Mouse (Mus musculus) embryonic facial prominence, embryonic 12.5 days (tissue): ENCODE results near the gene Il25. TPM values are rescaled to one million over a fixed set of nuclear protein-coding genes. Genes with fewer than 3 reads are reported as not detected.

Experiments
- ATAC-seq: fragments of 200-750 bp; cut with Nextera tagmentation; 2 replicates; pipeline ENCODE4 v1.8.0; 2017; ENCODE audit not compliant: insufficient number of reproducible peaks, insufficient read depth, low FRiP score, low TSS enrichment
- H3K27ac ChIP-seq: fragments of 300-500 bp; sonication (generic); 2 replicates; pipeline ENCODE4 v1.5.1; 2016; ENCODE audit warnings: mild to moderate bottlenecking
- H3K27me3 ChIP-seq: fragments of 300-500 bp; sonication (generic); 2 replicates; pipeline ENCODE4 v1.6.1; 2016; ENCODE audit warnings: mild to moderate bottlenecking, moderate library complexity
- H3K36me3 ChIP-seq: fragments of 300-500 bp; sonication (generic); 2 replicates; pipeline ENCODE4 v1.6.1; 2016; ENCODE audit warnings: mild to moderate bottlenecking
- H3K4me1 ChIP-seq: fragments of 300-500 bp; sonication (generic); 2 replicates; pipeline ENCODE4 v1.6.1; 2016
- H3K4me2 ChIP-seq: fragments of 300-500 bp; sonication (generic); replicated peaks from 2 replicates; pipeline ENCODE4 v1.6.1; 2016; ENCODE audit warnings: mild to moderate bottlenecking, moderate library complexity
- H3K4me3 ChIP-seq: fragments of 300-500 bp; sonication (generic); 2 replicates; pipeline ENCODE4 v1.5.1; 2016; ENCODE audit warnings: mild to moderate bottlenecking
- H3K9ac ChIP-seq: fragments of 300-500 bp; sonication (generic); 2 replicates; pipeline ENCODE4 v1.6.1; 2016; ENCODE audit warnings: mild to moderate bottlenecking, moderate library complexity
- H3K9me3 ChIP-seq: fragments of 300-500 bp; sonication (generic); 2 replicates; pipeline ENCODE4 v1.6.1; 2016; ENCODE audit warnings: mild to moderate bottlenecking, moderate library complexity
- WGBS: fragments of 180-500 bp; shearing (Covaris S2); methylation state at CpG from one replicate; pipeline ENCODE4 v1.1.7; 2016; 5-methylcytosine and 5-hydroxymethylcytosine counted together
- microRNA counts: library from miRNA; unstranded; fragments of <30 nt; microRNA quantifications from one replicate; lab custom pipeline; 2017
- microRNA-seq: library from miRNA; unstranded; fragments of <30 nt; microRNA quantifications from one replicate; pipeline ENCODE4, GENCODE M21; 2017
- polyA plus RNA-seq: library from polyadenylated mRNA; unstranded; fragments of >200 nt; fragmentation: Nextera tagmentation; extraction: Ambion mirVana; gene quantifications from 2 replicates; pipeline ENCODE4 v1.2.1, GENCODE M21; 2016

Gene Il25
- polyA plus RNA-seq, 1 experiment from 2014 or later = 0.15 TPM

GRCm38 (mm10) chr14:54976633-54977032 is 44.1 kb downstream of the Il25 start, which contains the start of gene Gm17428:
Gene Gm17428 (plus strand): TSS chr14:54976933.
- Histone ChIP-seq H3K27me3 (no peaks in the 10 kb centered on the region), H3K36me3 (no peaks in the 10 kb centered on the region), H3K4me1 (no peaks in the 10 kb centered on the region), H3K4me3 (no peak within 1 kb of the TSS), H3K4me2 (no peak within 1 kb of the TSS), H3K9ac (no peak within 1 kb of the TSS), H3K27ac (no peak within 1 kb of the TSS), H3K9me3 (no peaks in the 10 kb centered on the region)
- 73% methylated on average over 1 of the region's 1 CpGs for WGBS
- no peak for ATAC-seq

GRCm38 (mm10) chr14:54978664-54979063 is 46.2 kb downstream of the Il25 start:
- H3K4me2 ChIP-seq = no peak overlapping the region
- 85% methylated on average over 8 of the region's 8 CpGs for WGBS
- H3K4me3 ChIP-seq = no peak overlapping the region
- no peaks in the 10 kb centered on the region for H3K36me3 ChIP-seq
- H3K9me3 ChIP-seq = no peaks in the 10 kb centered on the region
- no peaks in the 10 kb centered on the region for H3K4me1 ChIP-seq
- ATAC-seq = no peak
- H3K9ac ChIP-seq = no peak overlapping the region
- no peak overlapping the region for H3K27ac ChIP-seq
- H3K27me3 ChIP-seq = no peaks in the 10 kb centered on the region

- H3K4me1 ChIP-seq = no peaks in the 10 kb centered on the region
- no peaks in the 10 kb centered on the region for H3K36me3 ChIP-seq
- no peak overlapping the region for H3K4me2 ChIP-seq
- H3K27ac ChIP-seq = no peak overlapping the region
- 0 out of 2 replicates have a peak, but pooled peaks cover 4% of the 10 kb centered on the region for H3K27me3 ChIP-seq
- H3K9me3 ChIP-seq = no peaks in the 10 kb centered on the region
- no peak overlapping the region for H3K9ac ChIP-seq
- no peak for ATAC-seq
- WGBS = 95% methylated on average over 7 of the region's 7 CpGs
- no peak overlapping the region for H3K4me3 ChIP-seq
Measured at GRCm38 (mm10) chr14:54981934-54982333, 49.4 kb downstream of the Il25 start.

MicroRNAs within 50 kb of the gene (microRNA counts, 519-probe panel; counts per million panel counts)
- microRNA mmu-miR-208a (lab: Ali Mortazavi, UCI) (460 counts per million, percentile 65 among the panel's probes with 10 or more counts), microRNA mmu-miR-208b (lab: Ali Mortazavi, UCI) (460 counts per million, percentile 65 among the panel's probes with 10 or more counts)

Small RNA genes lying within 50 kb of the gene (microRNA-seq; reads per million reads assigned to microRNA genes)
- 7.4 reads per million, percentile 23 among the genes with 10 or more reads in this experiment for gene Mir208a
- 48.4 reads per million, percentile 43 among the genes with 10 or more reads in this experiment for gene Mir208b

Other genes with a start within 250 kb of the Il25 start
- gene 1700123O20Rik, start 246.5 kb upstream of the Il25 start, polyA plus RNA-seq = 94.4 and 106 TPM in 2 replicates
- 150 and 157 TPM in 2 replicates for gene Acin1, start 245.8 kb upstream of the Il25 start, polyA plus RNA-seq
- gene Gm29776, start 233.9 kb upstream of the Il25 start, polyA plus RNA-seq = 0.09 and 0.19 TPM in 2 replicates
- 0.42 TPM in 1 of 2 replicates, not detected in the other for gene Cebpe, start 220.5 kb upstream of the Il25 start, polyA plus RNA-seq
- 3.3 and 4.4 TPM in 2 replicates for gene Slc7a8, start 150.7 kb upstream of the Il25 start, polyA plus RNA-seq
- not detected in 2 replicates for gene Rnf212b, start 118.6 kb upstream of the Il25 start, polyA plus RNA-seq
- gene Homez, start 61.7 kb upstream of the Il25 start, polyA plus RNA-seq = 12.6 and 14.2 TPM in 2 replicates
- gene Ppp1r3e, start 55.1 kb upstream of the Il25 start, polyA plus RNA-seq = 0.56 and 1.3 TPM in 2 replicates
- 2.8 and 3.6 TPM in 2 replicates for gene Bcl2l2, start 49.3 kb upstream of the Il25 start, polyA plus RNA-seq
- 0.24 TPM in 1 of 2 replicates, not detected in the other for gene Gm20521, start 49.3 kb upstream of the Il25 start, polyA plus RNA-seq
- 199 and 201 TPM in 2 replicates for gene Pabpn1, start 40.2 kb upstream of the Il25 start, polyA plus RNA-seq
- 114 and 122 TPM in 2 replicates for gene Slc22a17, start 19.6 kb upstream of the Il25 start, polyA plus RNA-seq
- 49.0 and 49.3 TPM in 2 replicates for gene Efs, start 6.6 kb upstream of the Il25 start, polyA plus RNA-seq
- gene Cmtm5, start 3.6 kb downstream of the Il25 start, polyA plus RNA-seq = 6.2 and 9.5 TPM in 2 replicates
- gene Myh6, start 34.2 kb downstream of the Il25 start, polyA plus RNA-seq = 2.2 and 3.2 TPM in 2 replicates
- gene Gm17428, start 44.2 kb downstream of the Il25 start, polyA plus RNA-seq = not detected in 2 replicates
- gene Myh7, start 61.9 kb downstream of the Il25 start, polyA plus RNA-seq = 7.6 and 8.3 TPM in 2 replicates
- gene Ngdn, start 82.8 kb downstream of the Il25 start, polyA plus RNA-seq = 79.9 and 81.3 TPM in 2 replicates
- 7.9 TPM in 2 replicates for gene Zfhx2, start 159.6 kb downstream of the Il25 start, polyA plus RNA-seq
- gene Thtpa, start 162.1 kb downstream of the Il25 start, polyA plus RNA-seq = 22.2 and 24.2 TPM in 2 replicates
- 14.8 and 17.2 TPM in 2 replicates for gene Ap1g2, start 173.9 kb downstream of the Il25 start, polyA plus RNA-seq
- 2.6 and 2.9 TPM in 2 replicates for gene Jph4, start 184.2 kb downstream of the Il25 start, polyA plus RNA-seq